Mouse (Mus musculus) heart, embryonic 15.5 days (tissue): Measurements from ENCODE around the gene Chrna9. TPM values are rescaled to one million over a fixed set of nuclear protein-coding genes. Genes with fewer than 3 reads are reported as not detected.

ENCODE experiments used
- microRNA-seq: library from miRNA; unstranded; fragments of <30 nt; microRNA quantifications from one replicate; pipeline ENCODE4, GENCODE M21; 2016
- polyA plus RNA-seq: library from polyadenylated mRNA; unstranded; fragments of >200 nt; fragmentation: Nextera tagmentation; extraction: Ambion mirVana; gene quantifications from 2 replicates; pipeline ENCODE4 v1.2.1, GENCODE M21; 2015

Chrna9 gene
- polyA plus RNA-seq, 1 experiment from 2014 or later: 0.21 TPM

Small RNAs within 50 kb of the gene (microRNA-seq; reads per million reads assigned to microRNA genes)
- not detected for gene Gm25952

Other genes starting within 250 kb of the Chrna9 start
- gene Pds5a, start 236.6 kb upstream of the Chrna9 start, polyA plus RNA-seq: 30.5 and 36.8 TPM in 2 replicates
- gene N4bp2, start 171.4 kb upstream of the Chrna9 start, polyA plus RNA-seq: 12.9 and 13.5 TPM in 2 replicates
- gene Rhoh, start 73.7 kb upstream of the Chrna9 start, polyA plus RNA-seq: 1.2 and 7.7 TPM in 2 replicates
- gene 9130230L23Rik, start 69.4 kb downstream of the Chrna9 start, polyA plus RNA-seq: 0.13 and 0.60 TPM in 2 replicates
- gene Rbm47, start 238.2 kb downstream of the Chrna9 start, polyA plus RNA-seq: 2.1 and 6.6 TPM in 2 replicates